ENCODE assay signal across 9 mouse cellular contexts in genomic region chr3:115615994-115616598, GRCm38 (mm10).
A peak's percentile ranks its signal among the peaks of the same experiment; 100 is the strongest.
DNase-seq lines count a peak whose midpoint lies in the region; ATAC-seq and TF ChIP-seq lines count a peak whose summit lies in the region.
"Had no signal": no experiment of that assay in that cellular context is flagged by ENCODE, and none has a peak within 500 bp of the region (broad histone marks: within the 10 kb centered on the region; RNA-seq: fewer than 3 reads in every experiment).

No protein-coding gene starts in this region.

- TF ChIP-seq CTCF in brain, embryonic 14.5 days (IDR thresholded peaks at IDR 0.05; ENCODE audit: borderline replicate concordance, extremely low read depth, insufficient read depth, insufficient read length): peak; percentile 60; the same call in 1 of the 2 replicates

- no peak for TF ChIP-seq POLR2A in brain, embryonic 14.5 days (IDR thresholded peaks at IDR 0.05; ENCODE audit: borderline replicate concordance, extremely low read depth, insufficient read depth, insufficient read length, poor library complexity, severe bottlenecking)

- no peak overlapping the region for H3K4me3 ChIP-seq in forebrain, embryonic 14.5 days (ENCODE audit: low read depth, low read length)
- H3K4me3 ChIP-seq: erythroblast, embryonic 14.5 days had no signal

- no peak overlapping the region for H3K4me2 ChIP-seq in forebrain, embryonic 14.5 days (ENCODE audit: low read length)

- no peak overlapping the region for H3K9ac ChIP-seq in forebrain, embryonic 14.5 days (ENCODE audit: low read length)

- H3K27ac ChIP-seq in forebrain, embryonic 14.5 days (ENCODE audit: low read depth, low read length): no peak overlapping the region

- H3K4me1 ChIP-seq in forebrain, embryonic 14.5 days (ENCODE audit: control insufficient read depth, insufficient read depth, low read length): no peaks in the 10 kb centered on the region

- no peaks in the 10 kb centered on the region for H3K9me3 ChIP-seq in forebrain, embryonic 14.5 days (replicated peaks; ENCODE audit: control insufficient read depth, low read length)

- 26% methylated on average over 7 of the region's 7 CpGs for WGBS in forebrain, embryonic 14.5 days

- intact Hi-C loops in heart, postnatal 25 days (cut with DNase I): no loop called here

- no peaks in the 10 kb centered on the region for H3K27me3 ChIP-seq in forebrain, embryonic 14.5 days (replicated peaks; ENCODE audit: control insufficient read depth, insufficient read depth, low read length)

- H3K36me3 ChIP-seq in forebrain, embryonic 14.5 days (ENCODE audit: control insufficient read depth, insufficient read depth, low read length): no peaks in the 10 kb centered on the region

- peak; percentile 71 for ATAC-seq in forebrain, embryonic 14.5 days

- DNase-seq in ovary, postnatal 36 days (ENCODE audit: low spot score): peak; percentile 4
- no peak for DNase-seq in ovary, adult 18-20 months (ENCODE audit: low spot score)
- peak; percentile 48 for DNase-seq in brain, embryonic 14.5 days (ENCODE audit: low read depth)
- DNase-seq in forebrain, embryonic 14.5 days (ENCODE audit: low spot score): peak; percentile 37
- DNase-seq in layer of hippocampus, postnatal 25 days (ENCODE audit: extremely low spot score in 1 of 2, low spot score in 1 of 2): peak; percentile 27 to 59
- peak; percentile 28 to 34 for DNase-seq in lung, postnatal 4 days
- DNase-seq in spleen, postnatal 36 days (ENCODE audit: low spot score in 2 of 2): peak; percentile 26 to 41
- no peak for DNase-seq in heart, postnatal 25 days (ENCODE audit: low spot score)

Comparison
In these comparisons a context has a peak if more than half of its experiments do, and no peak if none do; other contexts are left out.
1. DNase-seq: peak in ovary, postnatal 36 days (single experiment), brain, embryonic 14.5 days (single experiment), forebrain, embryonic 14.5 days (single experiment), layer of hippocampus, postnatal 25 days (2 of 2), lung, postnatal 4 days (2 of 2) and spleen, postnatal 36 days (2 of 2); none in ovary, adult 18-20 months (single experiment) and heart, postnatal 25 days (single experiment).